Mouse (Mus musculus) forebrain, embryonic 10.5 days (tissue): ENCODE measurements at regions not wholly inside any gene's neighbourhood (a gene's known extent, or its start where the extent isn't known, plus 50 kb on each side); places are given as distances from the start of the nearest gene placed in this dataset.

Source experiments
- DNase-seq: peaks from one replicate; pipeline ENCODE4 v3.0.0-alpha.2; 2017; ENCODE audit warnings: low spot score; ENCODE audit errors: extremely low spot score
- H3K27ac ChIP-seq: fragments of 300-500 bp; sonication (generic); 2 replicates; pipeline ENCODE4 v1.5.1; 2016; ENCODE audit warnings: mild to moderate bottlenecking
- H3K27me3 ChIP-seq: fragments of 300-500 bp; sonication (generic); 2 replicates; pipeline ENCODE4 v1.6.1; 2016; ENCODE audit warnings: mild to moderate bottlenecking; ENCODE audit not compliant: poor library complexity, severe bottlenecking
- H3K36me3 ChIP-seq: fragments of 300-500 bp; sonication (generic); replicated peaks from 2 replicates; pipeline ENCODE4 v1.6.1; 2016; ENCODE audit warnings: mild to moderate bottlenecking, moderate library complexity
- H3K4me1 ChIP-seq: fragments of 300-500 bp; sonication (generic); 2 replicates; pipeline ENCODE4 v1.6.1; 2016
- H3K4me3 ChIP-seq: fragments of 300-500 bp; sonication (generic); 2 replicates; pipeline ENCODE4 v1.5.1; 2016; ENCODE audit warnings: mild to moderate bottlenecking, moderate library complexity
- H3K9me3 ChIP-seq: fragments of 300-500 bp; sonication (generic); 2 replicates; pipeline ENCODE4 v1.6.1; 2016; ENCODE audit warnings: mild to moderate bottlenecking, moderate library complexity
- WGBS: fragments of 180-500 bp; shearing (Covaris S2); methylation state at CpG from one replicate; pipeline ENCODE4 v1.1.7; 2016; 5-methylcytosine and 5-hydroxymethylcytosine counted together

- peaks cover 16% of the 10 kb centered on the region for H3K27me3 ChIP-seq
- DNase-seq = no peak
- no peaks in the 10 kb centered on the region for H3K36me3 ChIP-seq
- no peak overlapping the region for H3K4me3 ChIP-seq
- no peak overlapping the region for H3K27ac ChIP-seq
- H3K9me3 ChIP-seq = no peaks in the 10 kb centered on the region
- WGBS = 85% methylated on average over 6 of the region's 6 CpGs
- peaks cover 12% of the 10 kb centered on the region for H3K4me1 ChIP-seq
Measured at GRCm38 (mm10) chr5:103374162-103374561, 50.8 kb upstream of the Ptpn13 start.

- WGBS = 91% methylated on average over 4 of the region's 4 CpGs
- no peak overlapping the region for H3K27ac ChIP-seq
- no peaks in the 10 kb centered on the region for H3K9me3 ChIP-seq
- H3K4me1 ChIP-seq = peaks cover 12% of the 10 kb centered on the region
- H3K36me3 ChIP-seq = no peaks in the 10 kb centered on the region
- DNase-seq = no peak
- no peak overlapping the region for H3K4me3 ChIP-seq
- peaks cover 16% of the 10 kb centered on the region for H3K27me3 ChIP-seq
Measured at GRCm38 (mm10) chr5:103373089-103373488, 51.9 kb upstream of the Ptpn13 start.

- DNase-seq = no peak
- H3K36me3 ChIP-seq = no peaks in the 10 kb centered on the region
- WGBS = 89% methylated on average over 4 of the region's 4 CpGs
Measured at GRCm38 (mm10) chr5:103370456-103370855, 54.5 kb upstream of the Ptpn13 start.

GRCm38 (mm10) chr5:103368993-103369392, 56.0 kb upstream of the Ptpn13 start:
- 79% methylated on average over 10 of the region's 10 CpGs for WGBS
- peaks cover 10% of the 10 kb centered on the region; the same call in 1 of the 2 replicates for H3K9me3 ChIP-seq
- no peaks in the 10 kb centered on the region; the same call in 1 of the 2 replicates for H3K36me3 ChIP-seq
- DNase-seq = no peak
- no peak overlapping the region for H3K4me3 ChIP-seq
- H3K4me1 ChIP-seq = peaks cover 17% of the 10 kb centered on the region
- no peak overlapping the region for H3K27ac ChIP-seq
- no peaks in the 10 kb centered on the region for H3K27me3 ChIP-seq

More at GRCm38 (mm10) chr5:103370456-103370855, 54.5 kb upstream of the Ptpn13 start:
- Histone ChIP-seq H3K27me3 (peaks cover 4% of the 10 kb centered on the region; the same call in 1 of the 2 replicates), H3K4me3 (no peak overlapping the region), H3K4me1 (peaks cover 8% of the 10 kb centered on the region), H3K27ac (no peak overlapping the region), H3K9me3 (peaks cover 5% of the 10 kb centered on the region; the same call in 1 of the 2 replicates)

- no peak for DNase-seq
- no peaks in the 10 kb centered on the region; the same call in 1 of the 2 replicates for H3K36me3 ChIP-seq
- WGBS = 76% methylated on average over 12 of the region's 12 CpGs
- H3K9me3 ChIP-seq = peaks cover 10% of the 10 kb centered on the region; the same call in 1 of the 2 replicates
- no peak overlapping the region for H3K27ac ChIP-seq
- H3K4me3 ChIP-seq = no peak overlapping the region
- H3K4me1 ChIP-seq = peaks cover 17% of the 10 kb centered on the region
- H3K27me3 ChIP-seq = no peaks in the 10 kb centered on the region
Measured at GRCm38 (mm10) chr5:103367201-103367671, 57.8 kb upstream of the Ptpn13 start.

GRCm38 (mm10) chr5:103365700-103366448, 59.1 kb upstream of the Ptpn13 start:
- 95% methylated on average over 19 of the region's 19 CpGs for WGBS

GRCm38 (mm10) chr5:103364791-103365699, 59.9 kb upstream of the Ptpn13 start:
- WGBS = 90% methylated on average over 21 of the region's 21 CpGs

More at GRCm38 (mm10) chr5:103365700-103366448, 59.1 kb upstream of the Ptpn13 start:
- no peaks in the 10 kb centered on the region; the same call in 1 of the 2 replicates for H3K36me3 ChIP-seq
- H3K4me3 ChIP-seq = no peak overlapping the region
- DNase-seq = no peak
- H3K27ac ChIP-seq = no peak overlapping the region
- peaks cover 10% of the 10 kb centered on the region; the same call in 1 of the 2 replicates for H3K9me3 ChIP-seq
- H3K4me1 ChIP-seq = peaks cover 17% of the 10 kb centered on the region
- H3K27me3 ChIP-seq = no peaks in the 10 kb centered on the region; the same call in 1 of the 2 replicates

GRCm38 (mm10) chr5:103360775-103361247, 64.2 kb upstream of the Ptpn13 start:
- peaks cover 9% of the 10 kb centered on the region; the same call in 1 of the 2 replicates for H3K9me3 ChIP-seq
- H3K4me3 ChIP-seq = no peak overlapping the region
- no peaks in the 10 kb centered on the region; the same call in 1 of the 2 replicates for H3K36me3 ChIP-seq
- no peaks in the 10 kb centered on the region; the same call in 1 of the 2 replicates for H3K27me3 ChIP-seq
- WGBS = 89% methylated on average over 13 of the region's 13 CpGs
- H3K27ac ChIP-seq = no peak overlapping the region
- no peak for DNase-seq
- peaks cover 16% of the 10 kb centered on the region for H3K4me1 ChIP-seq

More at GRCm38 (mm10) chr5:103364791-103365699, 59.9 kb upstream of the Ptpn13 start:
- H3K9me3 ChIP-seq = peaks cover 10% of the 10 kb centered on the region; the same call in 1 of the 2 replicates
- H3K4me1 ChIP-seq = peaks cover 17% of the 10 kb centered on the region
- H3K4me3 ChIP-seq = no peak overlapping the region
- no peak for DNase-seq
- H3K27me3 ChIP-seq = no peaks in the 10 kb centered on the region; the same call in 1 of the 2 replicates
- no peaks in the 10 kb centered on the region; the same call in 1 of the 2 replicates for H3K36me3 ChIP-seq
- H3K27ac ChIP-seq = no peak overlapping the region

GRCm38 (mm10) chr5:103360360-103360759, 64.6 kb upstream of the Ptpn13 start:
- 89% methylated on average over 10 of the region's 10 CpGs for WGBS
- H3K27ac ChIP-seq = no peak overlapping the region
- no peak for DNase-seq

GRCm38 (mm10) chr5:103357558-103357957, 67.4 kb upstream of the Ptpn13 start:
- H3K9me3 ChIP-seq = no peaks in the 10 kb centered on the region; the same call in 1 of the 2 replicates
- WGBS = 84% methylated on average over 5 of the region's 5 CpGs
- H3K4me1 ChIP-seq = peaks cover 12% of the 10 kb centered on the region
- H3K36me3 ChIP-seq = no peaks in the 10 kb centered on the region
- peaks cover 7% of the 10 kb centered on the region; the same call in 1 of the 2 replicates for H3K27me3 ChIP-seq
- no peak overlapping the region for H3K4me3 ChIP-seq
- no peak overlapping the region for H3K27ac ChIP-seq
- no peak for DNase-seq

More at GRCm38 (mm10) chr5:103360360-103360759, 64.6 kb upstream of the Ptpn13 start:
- H3K27me3 ChIP-seq = peaks cover 4% of the 10 kb centered on the region; the same call in 1 of the 2 replicates
- H3K9me3 ChIP-seq = peaks cover 4% of the 10 kb centered on the region; the same call in 1 of the 2 replicates
- no peak overlapping the region for H3K4me3 ChIP-seq
- H3K36me3 ChIP-seq = no peaks in the 10 kb centered on the region; the same call in 1 of the 2 replicates
- peaks cover 20% of the 10 kb centered on the region for H3K4me1 ChIP-seq

- Histone ChIP-seq H3K4me1 (peaks cover 12% of the 10 kb centered on the region), H3K27me3 (0 out of 2 replicates have a peak, but pooled peaks cover 7% of the 10 kb centered on the region), H3K27ac (no peak overlapping the region), H3K4me3 (peak overlapping the region; percentile 36), H3K9me3 (peaks cover 10% of the 10 kb centered on the region), H3K36me3 (no peaks in the 10 kb centered on the region)
- WGBS = 66% methylated on average over 6 of the region's 6 CpGs
- no peak for DNase-seq
Measured at GRCm38 (mm10) chr5:103356500-103356899, 68.5 kb upstream of the Ptpn13 start.
